9 mouse cellular contexts compared by ENCODE assay signal in the genomic region with DNA sequence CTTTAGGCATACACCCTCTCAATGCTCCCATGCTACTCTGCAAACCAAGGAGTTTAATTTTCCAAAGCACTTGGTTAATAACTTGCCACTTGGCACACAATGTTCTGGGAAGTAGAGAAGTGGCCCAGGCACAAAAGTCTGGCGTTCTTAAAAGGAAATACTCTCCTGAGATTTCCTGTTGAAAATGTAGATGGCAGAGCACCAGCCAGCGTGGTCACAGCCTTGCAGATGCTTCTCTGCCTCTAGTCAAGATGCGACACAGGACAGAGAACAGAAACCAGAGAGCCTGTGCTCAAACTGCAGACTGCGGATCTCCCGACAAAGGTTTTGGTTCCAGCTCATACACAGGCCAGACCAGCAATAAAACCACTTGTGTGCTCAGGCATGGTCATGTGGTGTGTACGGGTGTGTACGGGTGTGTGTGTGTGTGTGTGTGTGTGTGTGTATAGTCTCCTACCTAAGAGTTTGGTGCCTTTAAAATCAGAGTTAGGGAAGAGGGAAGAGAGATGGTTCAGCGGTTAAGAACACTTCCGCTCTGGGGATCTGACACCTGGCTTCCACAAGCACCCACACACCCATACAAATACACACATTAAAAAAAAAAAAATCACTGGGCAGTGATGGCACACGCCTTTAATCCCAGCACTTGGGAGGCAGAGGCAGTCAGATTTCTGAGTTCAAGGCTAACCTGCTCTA. TPM values are rescaled to one million over a fixed set of nuclear protein-coding genes. Genes with fewer than 3 reads are reported as not detected.
A peak's percentile ranks its signal among the peaks of the same experiment; 100 is the strongest.
DNase-seq lines count a peak whose midpoint lies in the region; ATAC-seq and TF ChIP-seq lines count a peak whose summit lies in the region.
"Had no signal": no experiment of that assay in that cellular context is flagged by ENCODE, and none has a peak within 500 bp of the region (broad histone marks: within the 10 kb centered on the region; RNA-seq: fewer than 3 reads in every experiment).

No protein-coding gene starts in this region.

- peaks cover 73% of the 10 kb centered on the region for H3K4me1 ChIP-seq in bone marrow macrophage, adult 2 months (ENCODE audit: control insufficient read depth, insufficient read depth, low read length)
- peaks cover 51% of the 10 kb centered on the region for H3K4me1 ChIP-seq in hindbrain, embryonic 13.5 days (replicated peaks)
- H3K4me1 ChIP-seq in lung, postnatal 0 days (ENCODE audit: insufficient read depth, low read depth, low read length), result peaks cover 22% of the 10 kb centered on the region; the same call in 1 of the 2 replicates

- peak overlapping the region; percentile 86 for H3K27ac ChIP-seq in bone marrow macrophage, adult 2 months (ENCODE audit: insufficient read depth, low read depth, low read length)
- peak overlapping the region; percentile 69 for H3K27ac ChIP-seq in hindbrain, embryonic 13.5 days
- H3K27ac ChIP-seq in lung, postnatal 0 days (ENCODE audit: low read length), result peak overlapping the region; percentile 80

- no peak for ATAC-seq in hindbrain, embryonic 13.5 days (ENCODE audit: low FRiP score)
- ATAC-seq in lung, postnatal 0 days, result peak; percentile 22

- peak overlapping the region; percentile 99 for H3K4me2 ChIP-seq in hindbrain, embryonic 13.5 days
- H3K4me2 ChIP-seq in lung, postnatal 0 days (replicated peaks; ENCODE audit: low read depth, low read length), result peak overlapping the region; percentile 94

- H3K4me3 ChIP-seq in bone marrow macrophage, adult 2 months (ENCODE audit: insufficient read depth, low read length), result 0 out of 2 replicates have a peak overlapping the region, but pooled peaks have one; percentile 20
- H3K4me3 ChIP-seq in hindbrain, embryonic 13.5 days, result peak overlapping the region; percentile 78
- no peak overlapping the region for H3K4me3 ChIP-seq in lung, postnatal 0 days (ENCODE audit: low read depth, low read length)

- H3K9ac ChIP-seq in hindbrain, embryonic 13.5 days, result peak overlapping the region; percentile 87
- H3K9ac ChIP-seq in lung, postnatal 0 days (replicated peaks; ENCODE audit: low read depth), result no peak overlapping the region

- no peak for TF ChIP-seq CTCF in bone marrow macrophage, adult 2 months (IDR thresholded peaks at IDR 0.05; ENCODE audit: low read depth, low read length)
- TF ChIP-seq CTCF in lung, postnatal 0 days (IDR thresholded peaks at IDR 0.05), result no peak

- WGBS in hindbrain, embryonic 13.5 days, result 78% methylated on average over 10 of the region's 10 CpGs
- WGBS in lung, postnatal 0 days, result 58% methylated on average over 10 of the region's 10 CpGs

- TF ChIP-seq EP300 in lung, postnatal 0 days (IDR thresholded peaks at IDR 0.05), result peak; percentile 71

- H3K36me3 ChIP-seq in hindbrain, embryonic 13.5 days, result peaks cover 21% of the 10 kb centered on the region
- no peaks in the 10 kb centered on the region; the same call in 1 of the 2 replicates for H3K36me3 ChIP-seq in lung, postnatal 0 days (ENCODE audit: insufficient read depth, low read length)

- intact Hi-C loops in heart, postnatal 14 days (cut with DNase I), result no loop called here

- TF ChIP-seq POLR2A in bone marrow macrophage, adult 2 months (IDR thresholded peaks at IDR 0.05; ENCODE audit: borderline replicate concordance, low read depth, low read length), result no peak

- peak; percentile 93 for DNase-seq in heart, adult 11 months
- no peak for DNase-seq in heart, postnatal 14 days
- DNase-seq in lung, postnatal 0 days (ENCODE audit: low spot score), result peak; percentile 76
- peak; percentile 28 for DNase-seq in thymus, postnatal 14 days
- no peak for DNase-seq in right cerebral cortex, adult 18-20 months
- no peak for DNase-seq in layer of hippocampus, adult 9-10 months (ENCODE audit: low spot score)

- no peaks in the 10 kb centered on the region for H3K9me3 ChIP-seq in hindbrain, embryonic 13.5 days
- H3K9me3 ChIP-seq in lung, postnatal 0 days (ENCODE audit: low read length), result no peaks in the 10 kb centered on the region

- H3K27me3 ChIP-seq in hindbrain, embryonic 13.5 days, result no peaks in the 10 kb centered on the region
- H3K27me3 ChIP-seq in lung, postnatal 0 days (replicated peaks; ENCODE audit: insufficient read depth, low read length), result no peaks in the 10 kb centered on the region
- H3K27me3 ChIP-seq: Patski had no signal

RNA-seq across cellular contexts. Expression of gene Wdr81, which starts 0.7 kb away (rescaled TPM):
- total RNA-seq in heart, postnatal 14 days (2021), result 10 to 100 TPM in 1 of 2 experiments, 1 to 10 TPM in 1; 9.2 to 10.3 TPM
- 41.1 and 46.6 TPM in 2 replicates for polyA plus RNA-seq in bone marrow macrophage, adult 2 months (2012; ENCODE audit: insufficient read depth, insufficient read length, missing spikeins)
- polyA plus RNA-seq in hindbrain, embryonic 13.5 days (2015; fragmentation: Nextera tagmentation; extraction: Ambion mirVana), result 6.2 and 7.1 TPM in 2 replicates
- polyA plus RNA-seq in lung, postnatal 0 days (2015; fragmentation: Nextera tagmentation; extraction: Ambion mirVana), result 5.9 and 7.2 TPM in 2 replicates

RNA-seq across cellular contexts. Expression of gene Tlcd2, which starts 6.3 kb away (rescaled TPM):
- total RNA-seq in heart, postnatal 14 days (2021), result 10 to 100 TPM; 11.8 to 11.9 TPM
- 3.6 and 4.3 TPM in 2 replicates for polyA plus RNA-seq in bone marrow macrophage, adult 2 months (2012; ENCODE audit: insufficient read depth, insufficient read length, missing spikeins)
- 2.7 and 3.4 TPM in 2 replicates for polyA plus RNA-seq in hindbrain, embryonic 13.5 days (2015; fragmentation: Nextera tagmentation; extraction: Ambion mirVana)
- 6.1 and 8.7 TPM in 2 replicates for polyA plus RNA-seq in lung, postnatal 0 days (2015; fragmentation: Nextera tagmentation; extraction: Ambion mirVana)

RNA-seq across cellular contexts. Expression of gene Serpinf2, which starts 15.8 kb away (rescaled TPM):
- total RNA-seq in heart, postnatal 14 days (2021), result not detected
- not detected in 2 replicates for polyA plus RNA-seq in bone marrow macrophage, adult 2 months (2012; ENCODE audit: insufficient read depth, insufficient read length, missing spikeins)
- 0.12 TPM in 1 of 2 replicates, not detected in the other for polyA plus RNA-seq in hindbrain, embryonic 13.5 days (2015; fragmentation: Nextera tagmentation; extraction: Ambion mirVana)
- 0.14 and 0.19 TPM in 2 replicates for polyA plus RNA-seq in lung, postnatal 0 days (2015; fragmentation: Nextera tagmentation; extraction: Ambion mirVana)

RNA-seq across cellular contexts. Expression of gene Prpf8, which starts 31.4 kb away (rescaled TPM):
- 10 to 100 TPM; 84.8 to 93.3 TPM for total RNA-seq in heart, postnatal 14 days (2021)
- 51.0 and 65.7 TPM in 2 replicates for polyA plus RNA-seq in bone marrow macrophage, adult 2 months (2012; ENCODE audit: insufficient read depth, insufficient read length, missing spikeins)
- 49.2 and 51.8 TPM in 2 replicates for polyA plus RNA-seq in hindbrain, embryonic 13.5 days (2015; fragmentation: Nextera tagmentation; extraction: Ambion mirVana)
- 19.7 and 22.5 TPM in 2 replicates for polyA plus RNA-seq in lung, postnatal 0 days (2015; fragmentation: Nextera tagmentation; extraction: Ambion mirVana)

RNA-seq across cellular contexts. Expression of gene Serpinf1, which starts 32.7 kb away (rescaled TPM):
- 10 to 100 TPM; 24.8 to 31.9 TPM for total RNA-seq in heart, postnatal 14 days (2021)
- polyA plus RNA-seq in bone marrow macrophage, adult 2 months (2012; ENCODE audit: insufficient read depth, insufficient read length, missing spikeins), result 8.6 and 9.9 TPM in 2 replicates
- polyA plus RNA-seq in hindbrain, embryonic 13.5 days (2015; fragmentation: Nextera tagmentation; extraction: Ambion mirVana), result 55.4 and 63.1 TPM in 2 replicates
- polyA plus RNA-seq in lung, postnatal 0 days (2015; fragmentation: Nextera tagmentation; extraction: Ambion mirVana), result 58.0 and 64.2 TPM in 2 replicates

Comparison
In these comparisons a context has a peak if more than half of its experiments do, and no peak if none do; other contexts are left out.
1. DNase-seq: peak in heart, adult 11 months (single experiment), lung, postnatal 0 days (single experiment) and thymus, postnatal 14 days (single experiment); none in heart, postnatal 14 days (0 of 2), right cerebral cortex, adult 18-20 months (single experiment) and layer of hippocampus, adult 9-10 months (single experiment).
2. Peak in every context shown above with its lines, with median percentiles within 50 percentile points of each other: H3K27ac ChIP-seq.